Mouse (Mus musculus): ENCODE data around the gene Gnb1.
"Not testable (repeated sequence)": the region's sequence is repeated elsewhere in the genome, so short reads cannot be mapped to it uniquely, and the experiment has no call there.

The Gnb1 gene

DNA sequence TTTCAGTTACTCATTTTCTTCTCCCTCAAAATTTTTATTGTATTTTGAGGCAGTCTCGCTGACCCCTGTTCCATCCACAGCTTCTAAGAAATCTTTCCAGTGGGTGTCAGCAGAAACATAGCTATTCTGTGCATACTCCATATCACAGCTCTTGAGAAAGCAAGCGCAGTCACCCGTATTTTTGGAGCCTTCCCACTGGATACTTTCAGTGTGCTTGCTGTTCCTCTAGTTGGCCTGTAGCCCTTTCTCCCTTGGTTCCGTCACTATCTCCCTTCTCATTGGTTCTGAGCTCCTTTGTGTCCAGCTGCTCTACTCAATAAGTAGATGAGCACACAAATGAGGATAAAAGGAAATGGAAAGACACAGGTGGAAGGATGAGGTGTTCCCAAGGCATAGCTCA is 59.9 kb downstream of the Gnb1 start:
- no peak for DNase-seq (ENCODE audit: low read depth, low spot score)

DNA sequence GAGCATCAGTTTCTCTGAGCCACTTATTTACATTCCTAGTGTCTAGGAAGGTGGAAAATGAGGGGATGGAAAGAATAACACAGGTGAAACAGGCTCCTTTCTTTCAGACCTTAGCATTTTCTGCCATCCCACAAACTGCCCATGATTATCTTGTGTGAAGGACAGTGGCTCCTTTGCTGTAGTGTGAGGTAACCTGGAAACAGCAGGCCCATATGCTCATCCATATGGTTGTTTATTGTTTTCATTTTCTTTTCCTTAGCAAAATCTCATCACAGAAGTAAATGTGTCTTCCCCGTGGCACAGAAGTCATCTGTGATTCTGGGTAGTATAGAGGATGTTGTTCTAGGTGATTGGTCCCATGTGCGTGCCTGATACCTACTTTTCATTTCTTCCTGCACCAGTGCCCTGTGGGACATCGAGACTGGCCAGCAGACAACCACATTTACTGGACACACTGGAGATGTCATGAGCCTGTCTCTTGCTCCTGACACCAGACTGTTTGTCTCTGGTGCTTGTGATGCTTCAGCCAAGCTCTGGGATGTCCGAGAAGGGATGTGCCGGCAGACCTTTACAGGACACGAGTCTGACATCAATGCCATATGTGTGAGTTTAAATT is 61.9 kb downstream of the Gnb1 start:
- DNase-seq (ENCODE audit: low read depth, low spot score) = no peak

DNA sequence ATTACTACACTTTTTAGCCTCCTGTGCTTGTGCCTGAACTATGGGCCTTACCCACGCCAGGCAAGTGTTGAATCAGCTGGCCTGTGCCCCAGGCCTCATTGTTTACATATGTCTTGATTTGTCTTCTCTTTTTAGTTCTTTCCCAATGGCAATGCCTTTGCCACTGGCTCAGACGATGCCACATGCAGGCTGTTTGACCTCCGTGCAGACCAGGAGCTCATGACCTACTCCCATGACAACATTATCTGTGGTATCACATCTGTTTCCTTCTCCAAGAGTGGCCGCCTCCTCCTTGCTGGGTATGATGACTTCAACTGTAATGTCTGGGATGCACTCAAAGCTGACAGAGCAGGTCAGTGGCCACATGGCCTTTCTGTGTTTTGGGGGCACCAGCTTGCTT is 63.7 kb downstream of the Gnb1 start:
- no peak for DNase-seq (ENCODE audit: low read depth, low spot score)

- no peak for DNase-seq (ENCODE audit: low read depth, low spot score)
These were observed 64.3 kb downstream of the Gnb1 start for GRCm38 (mm10) chr4:155555464-155555863.

DNA sequence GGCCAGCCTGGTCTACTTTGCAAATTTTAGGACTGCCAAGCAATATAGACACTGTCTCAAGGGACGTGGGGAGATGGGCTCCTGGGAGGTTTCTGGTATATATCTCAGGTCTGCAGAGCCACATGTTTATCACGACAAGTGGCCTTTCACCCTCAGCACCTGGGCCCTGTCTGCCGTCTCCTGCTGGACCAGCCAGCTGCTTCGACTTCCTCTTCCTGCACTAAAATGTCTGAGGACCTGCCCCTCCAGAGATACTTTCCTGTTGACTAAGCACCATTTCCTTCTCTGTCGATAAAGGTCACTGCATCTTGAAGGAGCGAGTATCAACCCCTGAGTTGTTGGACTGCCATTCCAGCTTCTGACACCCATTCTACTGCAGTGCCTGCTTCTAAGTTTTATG is 68.3 kb downstream of the Gnb1 start:
- DNase-seq (ENCODE audit: low read depth, low spot score) = no peak

GRCm38 (mm10) chr4:155560932-155561331 is 69.8 kb downstream of the Gnb1 start:
- no peak for DNase-seq (ENCODE audit: low read depth, low spot score)

DNA sequence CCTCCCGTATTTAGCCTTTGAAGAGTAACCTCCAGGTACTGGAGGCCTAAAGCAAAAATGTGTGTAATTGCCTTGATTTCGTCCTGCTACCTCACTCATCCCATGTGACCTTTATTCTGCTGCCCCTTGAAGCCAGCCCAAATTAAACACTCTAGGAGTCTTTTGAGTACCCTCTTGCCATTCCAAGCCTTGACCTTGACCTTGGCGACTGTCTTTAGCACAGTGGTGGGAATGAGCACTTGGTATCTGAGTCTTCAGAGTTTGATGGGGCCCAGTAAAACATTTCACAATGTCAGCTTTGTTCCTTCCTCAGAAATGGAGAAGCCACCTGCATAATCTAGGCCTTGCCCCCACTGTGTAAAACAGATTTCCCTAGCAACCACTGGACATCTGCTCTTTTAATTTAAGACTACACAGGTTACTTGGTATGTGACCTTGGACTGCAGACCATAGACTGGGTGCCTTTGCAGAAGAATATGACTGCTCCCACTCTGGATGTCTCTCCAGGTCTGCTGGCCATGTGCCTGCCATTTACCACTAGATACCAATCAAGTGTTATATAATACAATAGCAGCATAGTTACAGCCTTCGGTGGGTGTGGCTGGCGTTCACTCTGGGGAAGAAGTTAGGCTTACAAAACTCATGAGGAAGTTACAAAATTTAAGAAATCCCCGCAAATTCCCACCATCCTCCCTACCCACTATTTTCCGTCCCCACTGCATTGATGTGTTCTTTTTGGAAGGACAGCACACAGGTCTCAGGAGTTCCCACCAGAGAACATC is 70.7 kb downstream of the Gnb1 start, which contains the start of gene Nadk:
Gene Nadk (plus strand): TSS at position 718 of the 782 bp plus-strand sequence.
- no peak for DNase-seq (ENCODE audit: low read depth, low spot score)

DNA sequence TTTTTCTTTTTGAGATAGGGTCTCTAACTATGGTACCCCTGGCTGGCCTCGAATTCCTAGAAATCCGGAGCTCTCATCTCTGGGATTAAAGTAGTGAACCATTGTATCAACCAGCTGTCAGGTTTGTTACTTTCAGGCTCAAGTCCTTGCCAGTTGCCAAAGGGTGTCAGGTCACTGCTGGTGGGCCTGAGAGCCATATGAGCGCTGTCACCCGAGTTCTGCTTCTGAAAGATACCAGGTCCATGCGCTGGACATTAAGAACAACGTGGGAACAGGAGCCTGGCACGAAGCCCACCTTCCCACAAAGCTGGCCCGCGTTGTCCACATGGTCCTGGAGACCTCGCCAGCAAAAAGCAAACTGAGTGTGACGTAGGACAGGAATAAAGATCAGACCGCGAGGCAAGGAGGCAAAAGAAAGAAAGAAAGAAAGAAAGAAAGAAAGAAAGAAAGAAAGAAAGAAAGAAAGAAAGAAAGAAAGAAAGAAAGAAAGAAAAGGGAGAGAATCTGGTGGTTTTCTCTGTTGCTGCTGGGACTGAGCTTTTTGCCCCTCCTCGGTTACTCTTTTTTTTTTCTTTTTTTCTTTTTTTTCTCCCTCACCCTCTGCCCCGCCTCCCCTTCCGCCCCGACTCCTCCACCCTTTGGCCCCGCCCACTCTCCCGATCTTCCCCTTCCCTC is 71.7 kb downstream of the Gnb1 start:
- DNase-seq (ENCODE audit: low read depth, low spot score) = no peak

DNA sequence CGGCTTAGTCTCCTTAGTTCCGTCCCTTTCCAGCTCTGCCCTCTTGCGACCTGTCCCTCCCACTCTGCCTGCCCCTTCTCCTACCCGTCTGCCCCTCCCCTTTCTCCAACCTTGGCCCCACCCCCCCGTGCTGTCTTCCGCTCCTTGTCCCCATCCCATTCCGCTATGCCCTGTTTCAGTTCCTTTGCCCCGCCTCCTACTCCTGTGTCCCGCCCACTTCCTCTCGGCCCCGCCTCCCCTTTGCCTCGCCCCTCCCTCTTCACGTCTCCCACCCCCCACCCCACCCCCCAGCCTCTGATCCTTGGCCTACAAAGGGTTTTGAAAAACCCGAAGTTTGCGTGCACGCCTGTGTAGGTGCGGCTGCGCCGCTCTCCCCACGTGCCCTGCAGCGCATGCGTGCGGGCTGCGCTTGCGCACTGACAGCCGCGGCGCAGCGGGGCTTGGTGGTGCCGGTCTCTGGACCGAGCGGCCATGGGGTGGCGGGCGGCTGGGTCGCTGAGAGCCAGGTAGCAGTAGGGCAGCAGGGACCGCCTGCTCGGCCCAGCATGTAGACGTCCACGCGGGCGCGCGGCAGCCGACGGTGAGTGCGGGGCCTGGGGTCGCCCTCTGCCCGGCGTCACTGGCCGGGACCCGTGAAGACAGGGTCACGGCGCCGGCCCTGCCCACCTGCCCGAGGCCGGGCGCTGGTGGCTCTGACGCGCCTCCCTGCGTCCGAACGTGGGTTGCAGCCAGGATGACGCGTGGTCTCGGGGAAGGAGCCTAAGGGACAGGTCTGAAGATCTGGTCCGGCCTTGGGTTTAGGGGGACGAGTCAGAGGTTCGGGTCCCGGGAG is 72.5 kb downstream of the Gnb1 start:
- DNase-seq (ENCODE audit: low read depth, low spot score) = peak; percentile 94

DNA sequence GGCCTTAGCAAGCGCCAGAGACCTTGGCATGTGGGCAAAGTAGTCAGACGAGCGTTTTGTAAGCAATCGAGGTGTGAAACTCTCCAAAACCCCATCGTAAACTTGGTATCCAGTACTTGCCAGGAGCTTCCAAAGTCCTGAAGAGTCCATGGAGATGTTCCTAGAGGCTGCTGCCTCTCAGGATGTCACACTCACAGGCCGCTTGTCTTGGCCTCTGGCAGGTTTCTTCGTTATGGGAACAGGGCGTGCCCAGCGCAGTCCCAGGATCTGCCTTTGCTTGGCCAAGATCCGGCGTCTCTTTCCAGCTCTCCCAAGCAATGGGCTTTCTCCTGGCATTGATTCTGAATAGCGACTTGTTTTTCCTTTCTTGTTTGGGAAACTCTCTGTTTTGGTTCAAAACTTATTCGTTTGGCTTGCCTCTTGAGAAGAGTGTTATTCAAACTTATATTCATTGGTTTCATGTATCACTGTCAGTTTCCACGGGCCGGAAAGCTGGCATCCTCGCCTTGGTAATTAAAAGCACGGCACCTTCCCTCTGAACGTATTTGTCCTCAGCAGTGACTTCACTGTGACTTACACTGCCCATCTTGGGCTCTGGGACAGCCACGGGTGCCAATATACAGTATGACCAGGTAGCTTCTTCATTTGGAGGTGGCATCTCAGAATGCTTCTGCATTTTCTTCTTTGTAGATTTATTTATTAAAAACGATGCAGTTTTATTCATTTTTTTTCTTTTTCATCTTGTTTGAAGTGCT is 73.3 kb downstream of the Gnb1 start:
- DNase-seq (ENCODE audit: low read depth, low spot score) = no peak

DNA sequence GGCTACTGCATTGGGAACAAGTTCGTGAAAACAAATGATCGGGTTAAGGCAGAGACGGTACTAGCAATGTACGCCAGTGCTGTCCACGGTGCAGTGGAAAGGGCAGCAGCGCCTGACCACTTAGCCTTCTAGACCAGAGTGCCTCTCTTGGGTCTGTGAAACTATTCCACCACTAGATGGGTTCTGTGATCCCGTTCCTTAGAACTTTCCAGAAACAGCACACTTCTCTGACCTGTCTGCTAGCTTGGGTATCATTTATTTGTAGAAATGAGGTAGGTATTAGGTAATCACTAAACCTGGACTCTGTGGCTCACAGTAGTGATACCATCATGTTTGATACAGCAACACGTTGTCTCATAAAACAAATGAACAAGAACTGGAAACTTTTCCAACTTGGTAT is 75.4 kb downstream of the Gnb1 start:
- DNase-seq (ENCODE audit: low read depth, low spot score) = no peak

- no peak for DNase-seq (ENCODE audit: low read depth, low spot score)
These were observed 77.0 kb downstream of the Gnb1 start for GRCm38 (mm10) chr4:155568170-155568569.

DNA sequence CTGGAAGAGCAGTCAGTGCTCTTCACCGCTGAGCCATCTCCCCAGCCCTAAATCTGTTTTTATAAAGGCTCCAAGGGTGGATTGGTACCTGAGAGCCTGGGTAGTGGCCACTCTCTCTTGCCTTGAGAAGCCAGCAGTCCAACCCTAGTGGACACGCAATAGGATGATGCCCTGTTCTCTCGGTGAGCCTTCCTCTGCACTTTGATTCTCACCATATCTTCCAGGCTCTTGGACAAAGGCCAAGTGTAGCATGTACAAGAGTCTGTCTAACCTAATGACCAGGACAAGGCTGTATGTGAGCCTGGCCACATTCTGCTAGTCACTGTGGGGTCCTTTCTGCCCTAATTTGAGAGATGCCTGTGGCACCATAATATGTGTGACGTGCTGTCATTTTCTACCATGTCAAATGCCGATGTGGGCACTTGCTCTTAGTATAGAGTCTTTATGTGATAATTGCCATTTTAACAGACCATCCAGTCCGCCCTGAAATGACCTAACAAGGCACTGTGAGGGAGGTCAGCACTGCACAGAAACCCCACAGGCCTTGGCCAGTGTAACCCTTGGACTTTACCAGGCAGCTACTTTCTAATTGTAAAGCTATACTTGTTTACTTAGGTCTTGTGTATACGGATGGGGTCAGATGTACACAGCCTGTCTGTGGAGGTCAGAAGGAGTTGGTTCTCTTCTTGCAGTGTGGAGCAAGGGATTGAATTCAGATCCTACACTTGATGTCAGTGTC is 77.6 kb downstream of the Gnb1 start:
- no peak for DNase-seq (ENCODE audit: low read depth, low spot score)

DNA sequence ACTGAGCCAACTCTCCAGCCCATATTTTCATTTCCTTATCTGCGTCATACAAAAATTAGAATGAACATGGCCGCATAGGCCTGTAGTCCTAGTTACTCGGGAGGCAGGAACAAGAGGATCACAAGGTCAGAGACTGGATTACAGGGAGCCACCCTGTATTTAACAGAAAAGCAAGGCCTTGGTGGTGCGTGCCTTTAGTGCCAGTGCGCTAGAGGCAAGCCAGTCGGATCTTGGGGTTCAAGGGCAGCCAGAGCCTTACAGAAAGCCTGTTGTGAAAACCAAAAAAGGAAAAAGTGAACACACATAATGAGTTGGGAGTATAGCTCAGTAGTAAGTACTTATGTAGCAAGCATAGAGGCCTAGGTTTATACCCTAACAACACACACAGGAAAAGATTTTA is 78.7 kb downstream of the Gnb1 start:
- DNase-seq (ENCODE audit: low read depth, low spot score) = no peak

DNA sequence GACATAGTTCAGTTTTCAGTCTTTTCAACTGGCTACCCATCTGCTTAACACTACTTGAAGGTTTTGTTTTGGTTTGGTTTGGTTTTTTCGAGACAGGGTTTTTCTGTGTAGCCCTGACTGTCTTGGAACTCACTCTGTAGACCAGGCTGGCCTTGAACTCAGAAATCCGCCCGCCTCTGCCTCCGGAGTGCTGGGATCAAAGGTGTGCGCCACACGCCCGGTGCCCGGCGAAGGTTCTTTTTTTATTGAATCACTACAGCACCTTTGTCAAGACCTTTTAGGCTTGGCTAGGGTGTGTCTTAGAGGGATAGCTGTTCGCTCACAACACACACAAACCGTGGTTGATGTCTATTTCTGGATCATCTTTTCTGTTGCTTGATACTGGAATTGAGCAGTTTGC is 79.2 kb downstream of the Gnb1 start:
- DNase-seq (ENCODE audit: low read depth, low spot score) = not testable (repeated sequence)

GRCm38 (mm10) chr4:155571442-155571841 is 80.3 kb downstream of the Gnb1 start:
- DNase-seq (ENCODE audit: low read depth, low spot score) = no peak

GRCm38 (mm10) chr4:155573155-155573554 is 82.0 kb downstream of the Gnb1 start:
- no peak for DNase-seq (ENCODE audit: low read depth, low spot score)

GRCm38 (mm10) chr4:155573876-155574275 is 82.7 kb downstream of the Gnb1 start:
- no peak for DNase-seq (ENCODE audit: low read depth, low spot score)

- DNase-seq (ENCODE audit: low read depth, low spot score) = no peak
These were observed 83.8 kb downstream of the Gnb1 start for GRCm38 (mm10) chr4:155574931-155575330.

DNA sequence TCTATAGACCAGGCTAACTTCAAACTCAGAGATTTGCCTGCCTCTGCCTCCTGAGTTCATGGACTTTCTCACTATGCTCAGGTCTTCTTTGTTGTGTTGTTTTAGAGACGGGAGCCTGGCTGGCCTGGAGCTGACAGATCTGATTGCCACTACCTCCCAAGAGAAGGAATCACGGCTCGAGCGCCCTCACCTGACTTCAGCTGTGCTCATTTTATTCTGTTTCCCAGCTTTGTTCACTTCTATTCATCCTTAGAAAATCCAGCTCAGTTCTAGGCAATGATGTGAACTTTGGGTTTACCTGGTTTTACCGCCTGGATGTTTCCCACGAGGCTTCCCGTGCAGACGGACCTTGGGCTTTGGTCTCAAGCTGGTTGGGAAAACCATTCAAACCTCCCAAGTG is 84.4 kb downstream of the Gnb1 start:
- DNase-seq (ENCODE audit: low read depth, low spot score) = no peak

All from telencephalon, adult 2 months (tissue).